Mouse (Mus musculus) intestine, embryonic 16.5 days (tissue): ENCODE data around the gene BC067074. TPM values are rescaled to one million over a fixed set of nuclear protein-coding genes. Genes with fewer than 3 reads are reported as not detected.

ENCODE experiments used
- ATAC-seq: fragments of 200-750 bp; cut with Nextera tagmentation; 2 replicates; pipeline ENCODE4 v1.8.0; 2017; ENCODE audit warnings: moderate TSS enrichment, moderate library complexity
- H3K27ac ChIP-seq: fragments of 300-500 bp; sonication (generic); 2 replicates; pipeline ENCODE4 v1.5.1; 2014; ENCODE audit warnings: mild to moderate bottlenecking, low read length
- H3K27me3 ChIP-seq: fragments of 300-500 bp; sonication (generic); replicated peaks from 2 replicates; pipeline ENCODE4 v1.6.1; 2014; ENCODE audit warnings: low read length, control low read depth, mixed read lengths; ENCODE audit not compliant: control insufficient read depth, insufficient read depth
- H3K36me3 ChIP-seq: fragments of 300-500 bp; sonication (generic); 2 replicates; pipeline ENCODE4 v1.6.1; 2014; ENCODE audit warnings: low read length, control low read depth; ENCODE audit not compliant: control insufficient read depth, insufficient read depth
- H3K4me1 ChIP-seq: fragments of 300-500 bp; sonication (generic); 2 replicates; pipeline ENCODE4 v1.6.1; 2014; ENCODE audit warnings: low read length, control low read depth, mixed read lengths; ENCODE audit not compliant: control insufficient read depth, insufficient read depth
- H3K4me2 ChIP-seq: fragments of 300-500 bp; sonication (generic); 2 replicates; pipeline ENCODE4 v1.6.1; 2014; ENCODE audit warnings: low read depth, low read length, control low read depth
- H3K4me3 ChIP-seq: fragments of 300-500 bp; sonication (generic); 2 replicates; pipeline ENCODE4 v1.5.1; 2014; ENCODE audit warnings: mild to moderate bottlenecking, low read length
- H3K9ac ChIP-seq: fragments of 300-500 bp; sonication (generic); 2 replicates; pipeline ENCODE4 v1.6.1; 2014; ENCODE audit warnings: low read depth, low read length
- H3K9me3 ChIP-seq: fragments of 300-500 bp; sonication (generic); 2 replicates; pipeline ENCODE4 v1.6.1; 2016; ENCODE audit warnings: low read length, control low read depth; ENCODE audit not compliant: control insufficient read depth
- WGBS: fragments of 180-500 bp; shearing (Covaris S2); extraction: QIAGEN DNeasy Blood & Tissue Kit; methylation state at CpG from one replicate; pipeline ENCODE4 v1.1.7; 2014; 5-methylcytosine and 5-hydroxymethylcytosine counted together
- polyA plus RNA-seq: library from polyadenylated mRNA; unstranded; fragments of >200 nt; fragmentation: Nextera tagmentation; extraction: Ambion mirVana; gene quantifications from 2 replicates; pipeline ENCODE4 v1.2.1, GENCODE M21; 2015

BC067074 gene
- polyA plus RNA-seq, 1 experiment from 2014 or later = 1.8 TPM

DNA sequence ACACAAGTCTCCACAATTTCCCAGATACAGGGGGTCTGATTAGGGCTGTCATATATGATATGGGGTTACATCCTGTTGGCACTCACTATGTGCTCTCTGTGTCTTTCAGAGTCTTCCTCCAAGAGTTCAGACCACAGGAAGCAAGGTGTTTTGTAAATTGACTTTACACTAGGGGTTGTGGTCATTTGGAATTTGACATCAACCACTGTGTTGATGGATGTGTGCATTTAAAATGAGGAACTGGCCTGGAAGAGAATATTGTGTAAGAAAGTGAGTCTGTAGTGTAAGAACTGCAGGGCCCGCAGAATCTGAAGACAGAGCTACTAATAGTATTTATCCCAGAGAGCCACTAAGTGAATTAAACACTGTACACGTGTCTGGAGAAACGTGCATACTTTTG is 25.8 kb upstream of the BC067074 start:
- no peaks in the 10 kb centered on the region; the same call in 1 of the 2 replicates for H3K4me1 ChIP-seq
- no peaks in the 10 kb centered on the region for H3K36me3 ChIP-seq
- no peak for ATAC-seq
- no peak overlapping the region for H3K27ac ChIP-seq
- no peak overlapping the region for H3K4me3 ChIP-seq
- no peaks in the 10 kb centered on the region for H3K27me3 ChIP-seq
- H3K4me2 ChIP-seq = no peak overlapping the region
- no peak overlapping the region for H3K9ac ChIP-seq
- H3K9me3 ChIP-seq = no peaks in the 10 kb centered on the region
- WGBS = 62% methylated on average over 3 of the region's 3 CpGs

DNA sequence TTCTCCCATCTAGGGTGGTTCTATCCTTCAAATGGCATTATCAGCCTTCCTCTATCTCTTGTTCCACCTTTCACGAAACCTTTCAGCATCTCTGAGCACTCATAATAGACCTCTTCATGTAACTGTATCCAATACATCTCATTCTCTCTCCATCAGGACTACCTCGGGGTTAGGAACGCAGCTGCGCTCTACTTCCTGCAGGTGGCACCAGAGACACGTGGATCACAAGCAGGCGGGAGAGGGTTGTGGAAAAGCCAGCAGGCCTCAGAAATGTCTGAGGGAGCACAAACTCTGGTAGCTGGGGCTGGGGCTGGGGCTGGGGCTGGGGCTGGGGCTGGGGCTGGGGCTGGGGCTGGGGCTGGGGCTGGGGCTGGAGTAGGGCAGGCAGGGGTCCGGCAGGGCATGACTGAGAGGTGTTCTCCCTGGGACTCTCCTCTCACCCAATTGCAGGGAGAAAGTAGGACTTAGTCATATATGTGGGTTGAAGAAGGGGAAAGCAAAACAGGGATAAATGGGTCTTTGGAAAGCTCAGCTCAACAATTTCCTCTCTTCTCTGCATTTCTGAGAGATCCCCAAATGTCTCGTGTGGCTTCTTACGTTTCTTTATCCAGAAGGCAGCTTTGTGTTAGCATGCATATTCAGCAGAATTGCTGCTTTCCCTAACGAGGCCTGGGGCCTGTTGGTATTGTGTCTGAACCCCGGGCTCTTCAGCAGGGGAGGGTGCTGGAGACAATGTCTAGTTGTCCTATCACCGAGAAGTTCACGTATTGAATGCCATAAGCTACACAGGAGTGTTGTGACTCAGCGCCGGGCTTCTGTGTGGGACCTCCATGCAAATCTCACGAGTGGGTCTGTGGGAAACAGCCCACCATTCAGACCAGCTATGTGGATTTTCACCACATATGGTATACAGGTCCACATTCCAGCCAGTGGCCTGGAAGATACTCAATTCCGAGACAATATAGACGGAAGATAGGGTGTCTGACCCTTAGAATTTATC is 22.9 kb upstream of the BC067074 start:
- no peaks in the 10 kb centered on the region for H3K36me3 ChIP-seq
- WGBS = 57% methylated on average over 18 of the region's 18 CpGs
- ATAC-seq = peak; percentile 81
- no peak overlapping the region for H3K4me2 ChIP-seq
- no peaks in the 10 kb centered on the region for H3K9me3 ChIP-seq
- no peak overlapping the region for H3K4me3 ChIP-seq
- no peak overlapping the region for H3K27ac ChIP-seq
- no peaks in the 10 kb centered on the region for H3K4me1 ChIP-seq
- no peak overlapping the region for H3K9ac ChIP-seq
- H3K27me3 ChIP-seq = no peaks in the 10 kb centered on the region

DNA sequence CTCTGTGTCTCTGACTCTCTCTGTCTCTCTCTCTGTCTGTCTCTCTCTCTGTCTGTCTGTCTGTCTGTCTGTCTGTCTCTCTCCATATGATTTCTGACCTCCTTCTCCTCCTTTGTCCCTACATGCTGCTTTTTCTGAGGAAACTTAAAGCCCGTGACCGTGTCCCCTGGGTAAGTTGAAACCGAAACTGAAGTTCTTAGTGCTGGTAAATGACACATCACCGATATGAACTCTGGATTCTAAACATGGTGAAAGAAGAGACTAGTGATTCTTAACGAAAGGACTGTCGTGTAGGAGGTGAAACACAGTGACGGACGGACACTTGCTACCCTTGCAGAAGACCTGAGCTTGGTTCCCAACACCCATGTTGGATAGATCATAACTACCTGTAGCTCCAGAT is 21.8 kb upstream of the BC067074 start:
- WGBS = 93% methylated on average over 8 of the region's 8 CpGs
- Histone ChIP-seq H3K4me3 (no peak overlapping the region), H3K27ac (no peak overlapping the region), H3K36me3 (no peaks in the 10 kb centered on the region), H3K4me2 (no peak overlapping the region), H3K9ac (no peak overlapping the region), H3K4me1 (no peaks in the 10 kb centered on the region), H3K9me3 (no peaks in the 10 kb centered on the region), H3K27me3 (no peaks in the 10 kb centered on the region)
- no peak for ATAC-seq

DNA sequence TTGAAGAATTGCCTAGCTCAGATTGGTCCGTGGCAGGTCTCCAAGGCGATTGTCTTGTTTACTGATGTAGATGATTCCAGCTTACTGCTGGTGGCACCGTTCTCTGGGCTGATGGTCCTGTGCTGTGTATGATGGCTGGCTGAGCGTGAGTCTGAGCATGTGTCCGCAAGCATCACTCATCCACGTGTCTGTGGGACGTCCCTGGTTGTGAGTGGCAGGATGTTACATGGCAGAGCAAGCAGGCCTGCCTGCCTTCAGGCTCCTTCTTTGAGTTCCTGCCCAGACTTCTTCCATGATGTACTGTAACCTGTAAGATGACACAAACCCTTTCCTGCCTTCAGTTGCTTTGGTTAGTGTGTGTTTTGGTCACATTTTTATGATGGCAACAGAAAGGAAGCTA is 5.8 kb upstream of the BC067074 start:
- Histone ChIP-seq H3K36me3 (no peaks in the 10 kb centered on the region), H3K4me2 (no peak overlapping the region), H3K27ac (no peak overlapping the region), H3K27me3 (no peaks in the 10 kb centered on the region), H3K9me3 (no peaks in the 10 kb centered on the region), H3K4me1 (no peaks in the 10 kb centered on the region), H3K9ac (no peak overlapping the region), H3K4me3 (no peak overlapping the region)
- no peak for ATAC-seq
- WGBS = 67% methylated on average over 7 of the region's 7 CpGs

DNA sequence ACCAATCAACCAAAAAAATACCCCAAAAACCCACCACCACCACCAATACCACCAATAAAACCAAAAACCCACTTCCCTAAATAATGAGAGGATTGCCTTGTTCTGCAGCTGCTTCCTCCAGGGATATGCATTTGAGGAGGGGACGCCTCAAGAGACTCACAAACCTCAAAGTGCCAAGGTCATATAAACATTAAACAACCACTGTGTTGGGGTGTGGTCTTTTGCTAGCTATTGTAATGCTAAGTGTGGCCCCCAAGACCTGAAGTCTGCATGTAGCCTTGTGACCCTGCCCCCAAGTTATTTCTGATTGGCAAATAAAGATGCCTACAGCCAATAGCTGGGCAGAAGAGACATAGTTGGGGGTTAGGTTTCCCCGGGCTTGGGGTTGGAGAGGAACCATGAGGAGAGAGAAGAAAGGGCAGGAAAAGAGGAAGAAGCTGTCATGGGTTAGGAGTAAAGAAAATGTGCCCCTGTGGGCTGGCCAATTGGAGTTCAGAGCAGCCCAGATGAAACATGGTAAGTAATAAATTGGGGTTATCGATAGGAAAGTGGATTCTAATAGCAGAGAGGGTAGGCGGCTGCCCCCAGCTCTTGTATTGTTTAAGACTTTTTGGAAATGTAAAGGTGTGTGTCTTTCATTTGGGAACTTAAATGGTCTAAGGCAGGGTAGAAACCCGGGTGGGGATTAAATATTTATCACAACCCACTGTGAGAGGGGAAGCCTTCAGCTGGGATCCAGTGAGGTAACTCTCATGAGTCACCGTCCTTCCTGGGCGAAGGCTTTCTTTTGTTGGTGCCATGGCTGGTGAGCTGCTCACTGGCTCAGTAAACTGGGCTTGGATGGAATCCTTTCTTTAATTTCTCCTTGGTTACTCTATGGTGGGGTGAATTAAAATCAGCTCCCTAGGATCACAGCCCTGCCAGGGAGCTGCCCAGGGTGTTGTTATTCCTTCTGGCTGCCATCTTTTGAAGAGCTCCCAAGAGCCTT is 4.5 kb upstream of the BC067074 start:
- no peak overlapping the region for H3K4me3 ChIP-seq
- H3K27ac ChIP-seq = no peak overlapping the region
- WGBS = 74% methylated on average over 7 of the region's 7 CpGs
- H3K4me2 ChIP-seq = no peak overlapping the region
- peaks cover 6% of the 10 kb centered on the region; the same call in 1 of the 2 replicates for H3K4me1 ChIP-seq
- H3K36me3 ChIP-seq = no peaks in the 10 kb centered on the region
- no peaks in the 10 kb centered on the region for H3K9me3 ChIP-seq
- H3K9ac ChIP-seq = no peak overlapping the region
- no peaks in the 10 kb centered on the region for H3K27me3 ChIP-seq
- no peak for ATAC-seq

DNA sequence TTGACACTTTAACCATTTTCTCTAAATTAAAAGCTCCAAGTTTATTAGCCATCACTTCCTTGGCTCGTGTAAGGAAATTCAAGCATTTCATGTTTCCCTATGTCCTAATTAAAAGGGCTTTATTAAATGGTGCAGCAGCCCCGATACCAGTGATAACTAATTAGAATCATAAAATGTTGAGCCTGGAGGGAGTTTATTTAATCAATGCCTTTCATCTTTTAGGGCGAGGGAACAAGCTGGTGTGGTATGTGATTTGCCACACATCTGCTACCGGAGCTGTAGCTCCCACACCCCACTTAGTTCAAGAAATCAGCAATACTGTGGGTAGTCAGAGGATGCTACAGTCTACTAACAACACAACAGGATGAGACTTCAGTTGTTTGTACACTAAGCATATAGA is 3.2 kb upstream of the BC067074 start:
- Histone ChIP-seq H3K36me3 (no peaks in the 10 kb centered on the region), H3K4me3 (no peak overlapping the region), H3K4me2 (no peak overlapping the region), H3K9ac (no peak overlapping the region), H3K27me3 (no peaks in the 10 kb centered on the region), H3K27ac (no peak overlapping the region), H3K4me1 (peaks cover 13% of the 10 kb centered on the region), H3K9me3 (no peaks in the 10 kb centered on the region)
- no peak for ATAC-seq
- 70% methylated on average over 4 of the region's 4 CpGs for WGBS

DNA sequence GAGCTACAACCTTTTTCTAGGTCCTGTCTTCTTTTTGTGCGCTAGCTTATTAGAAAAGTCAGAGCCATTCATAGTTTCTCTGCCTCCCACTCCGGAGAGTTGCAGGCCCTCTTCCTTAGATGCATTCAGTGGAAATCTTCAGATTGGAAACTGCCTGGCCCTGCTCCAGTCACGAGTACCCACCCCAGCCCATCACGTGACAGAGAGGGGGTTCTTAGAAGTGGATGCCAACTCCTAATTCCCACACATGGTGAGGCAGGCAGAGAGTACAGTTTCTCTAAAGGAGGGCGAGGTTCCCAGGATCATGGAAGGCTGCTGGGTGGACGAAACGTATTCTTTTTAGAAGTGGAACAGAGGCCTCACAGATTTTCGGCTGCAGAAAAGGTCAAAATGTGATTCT is 958 bp upstream of the BC067074 start:
- Histone ChIP-seq H3K4me3 (no peak overlapping the region), H3K27ac (no peak overlapping the region), H3K4me1 (peaks cover 16% of the 10 kb centered on the region), H3K9me3 (no peaks in the 10 kb centered on the region), H3K27me3 (no peaks in the 10 kb centered on the region), H3K4me2 (no peak overlapping the region), H3K9ac (no peak overlapping the region), H3K36me3 (no peaks in the 10 kb centered on the region)
- WGBS = 86% methylated on average over 8 of the region's 8 CpGs
- no peak for ATAC-seq

DNA sequence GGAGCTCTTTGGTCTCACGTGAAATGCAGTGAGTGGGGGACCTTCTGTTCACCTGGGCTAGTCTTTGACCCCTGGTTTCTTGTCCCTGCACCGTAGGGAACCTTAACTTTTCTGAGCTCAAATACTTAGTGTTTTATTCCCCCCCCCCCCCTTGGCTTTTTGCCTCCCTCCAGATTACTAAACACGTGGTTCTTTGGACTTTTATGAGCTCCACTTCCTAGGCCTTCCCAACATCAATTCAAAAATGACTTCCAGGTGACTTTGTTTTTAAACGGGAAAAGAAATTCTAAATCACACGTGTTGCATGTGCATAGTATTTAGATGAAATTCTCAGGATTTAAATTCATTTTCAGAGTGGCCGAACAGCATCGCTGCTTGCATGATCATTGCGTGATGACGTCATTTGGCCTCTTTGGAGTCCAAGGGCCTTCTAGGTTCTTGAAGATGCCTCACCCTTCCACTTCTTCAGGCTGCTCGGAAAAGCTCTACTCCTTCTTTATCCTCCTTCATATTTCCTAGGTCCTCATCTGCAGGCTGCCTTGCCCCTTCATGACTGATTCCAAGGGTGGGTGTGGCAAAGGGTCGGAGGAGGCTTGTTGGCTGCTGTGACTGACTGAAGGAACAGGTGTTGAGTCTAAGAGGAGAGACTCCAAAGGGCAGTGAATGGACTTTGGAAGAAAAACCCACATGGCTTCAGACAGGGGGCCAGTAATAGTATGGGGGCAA is 911 bp downstream of the BC067074 start:
- WGBS = 60% methylated on average over 11 of the region's 11 CpGs

More for the DNA sequence above, 911 bp downstream of the BC067074 start:
- Histone ChIP-seq H3K4me2 (peak overlapping the region; percentile 95), H3K4me1 (peaks cover 16% of the 10 kb centered on the region), H3K27me3 (no peaks in the 10 kb centered on the region), H3K36me3 (no peaks in the 10 kb centered on the region), H3K9ac (peak overlapping the region; percentile 81), H3K9me3 (no peaks in the 10 kb centered on the region), H3K27ac (no peak overlapping the region), H3K4me3 (peak overlapping the region; percentile 66)
- ATAC-seq = peak; percentile 63
